26 mouse cellular contexts compared by ENCODE assay signal in the genomic region with DNA sequence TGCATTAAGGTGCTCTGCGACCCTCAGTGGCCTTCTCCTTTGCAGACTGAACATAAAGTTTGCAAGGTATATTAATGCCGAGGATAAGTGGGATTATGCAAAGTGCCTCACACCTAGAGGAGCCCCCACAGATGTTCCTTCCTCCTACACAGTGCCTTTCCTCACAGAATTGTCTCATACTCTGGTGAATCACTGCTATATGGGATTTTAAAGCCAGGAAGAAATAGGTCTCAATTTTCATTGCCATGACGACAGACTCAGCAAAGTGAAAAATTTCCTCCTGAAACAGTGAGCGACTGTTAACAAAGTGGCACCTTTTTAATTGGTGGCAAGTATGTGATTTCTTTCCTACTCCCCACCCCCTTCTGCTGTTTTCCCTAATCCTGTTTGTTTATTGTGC. TPM values are rescaled to one million over a fixed set of nuclear protein-coding genes. Genes with fewer than 3 reads are reported as not detected.
DNase-seq lines count a peak whose midpoint lies in the region; ATAC-seq and TF ChIP-seq lines count a peak whose summit lies in the region.
"Had no signal": no experiment of that assay in that cellular context is flagged by ENCODE, and none has a peak within 500 bp of the region (broad histone marks: within the 10 kb centered on the region; RNA-seq: fewer than 3 reads in every experiment).

No protein-coding gene starts in this region.

- H3K27me3 ChIP-seq in midbrain, embryonic 15.5 days (replicated peaks): no peaks in the 10 kb centered on the region
- H3K27me3 ChIP-seq: embryonic facial prominence, embryonic 13.5 days; heart, embryonic 15.5 days; limb, embryonic 13.5 days; neural tube, embryonic 12.5 days had no signal

- H3K9ac ChIP-seq in midbrain, embryonic 15.5 days: no peak overlapping the region
- H3K9ac ChIP-seq: embryonic facial prominence, embryonic 13.5 days; heart, embryonic 15.5 days; limb, embryonic 13.5 days; neural tube, embryonic 12.5 days had no signal

- H3K4me3 ChIP-seq in layer of hippocampus, adult 2 months: no peak overlapping the region
- H3K4me3 ChIP-seq in cortical plate, adult 2 months (ENCODE audit: insufficient read depth, low read length): no peak overlapping the region
- no peak overlapping the region for H3K4me3 ChIP-seq in midbrain, embryonic 15.5 days
- H3K4me3 ChIP-seq: embryonic facial prominence, embryonic 13.5 days; heart, embryonic 15.5 days; limb, embryonic 13.5 days; neural tube, embryonic 12.5 days had no signal

- ATAC-seq in midbrain, embryonic 15.5 days (replicated peaks): no peak
- ATAC-seq: hindbrain, postnatal 0 days had no signal

- no peaks in the 10 kb centered on the region for H3K36me3 ChIP-seq in midbrain, embryonic 15.5 days (replicated peaks)
- H3K36me3 ChIP-seq: embryonic facial prominence, embryonic 13.5 days; heart, embryonic 15.5 days; limb, embryonic 13.5 days; neural tube, embryonic 12.5 days had no signal

- H3K27ac ChIP-seq in layer of hippocampus, adult 2 months: peak overlapping the region; percentile 8; the same call in 1 of the 2 replicates
- H3K27ac ChIP-seq in cortical plate, adult 2 months (ENCODE audit: insufficient read depth, low read length): peak overlapping the region; percentile 92
- H3K27ac ChIP-seq in midbrain, embryonic 15.5 days: no peak overlapping the region
- H3K27ac ChIP-seq: embryonic facial prominence, embryonic 13.5 days; heart, embryonic 15.5 days; hindbrain, postnatal 0 days; limb, embryonic 13.5 days; neural tube, embryonic 12.5 days had no signal

- 34% methylated on average over 4 of the region's 4 CpGs for WGBS in midbrain, embryonic 15.5 days

- H3K4me2 ChIP-seq in midbrain, embryonic 15.5 days: no peak overlapping the region
- H3K4me2 ChIP-seq: embryonic facial prominence, embryonic 13.5 days; heart, embryonic 15.5 days; limb, embryonic 13.5 days; neural tube, embryonic 12.5 days had no signal

- no peaks in the 10 kb centered on the region for H3K9me3 ChIP-seq in midbrain, embryonic 15.5 days
- H3K9me3 ChIP-seq: embryonic facial prominence, embryonic 13.5 days; heart, embryonic 15.5 days; limb, embryonic 13.5 days; neural tube, embryonic 12.5 days had no signal

- TF ChIP-seq POLR2A in cortical plate, adult 2 months (IDR thresholded peaks at IDR 0.05; ENCODE audit: extremely low read depth, insufficient read depth, low read length): no peak

- TF ChIP-seq CTCF in layer of hippocampus, adult 2 months (conservative IDR thresholded peaks at IDR 0.05): no peak
- TF ChIP-seq CTCF in cortical plate, adult 2 months (IDR thresholded peaks at IDR 0.05; ENCODE audit: extremely low read depth, insufficient read depth, low read length): no peak

- peak; percentile 23 to 56 for DNase-seq in layer of hippocampus, adult 2 months (ENCODE audit: low spot score in 2 of 2)
- no peak for DNase-seq in layer of hippocampus, postnatal 36 days
- DNase-seq in frontal cortex, postnatal 36 days (ENCODE audit: low spot score in 2 of 2): peak; percentile 35 to 77
- DNase-seq in right cerebral cortex, postnatal 10 days (ENCODE audit: low spot score in 2 of 2): peak; percentile 42 to 58
- no peak for DNase-seq in heart, adult 8-10 months (ENCODE audit: low spot score)
- DNase-seq: adrenal gland, postnatal 25 days; cerebellum, adult 8-10 months; heart, adult 11 months; kidney, adult 18-20 months; kidney, postnatal 36 days; lung, postnatal 10 days; thymus, adult 2 months had no signal

- peaks cover 8% of the 10 kb centered on the region for H3K4me1 ChIP-seq in cortical plate, adult 2 months (ENCODE audit: control insufficient read depth, insufficient read depth, low read length)
- no peaks in the 10 kb centered on the region for H3K4me1 ChIP-seq in midbrain, embryonic 15.5 days
- H3K4me1 ChIP-seq: embryonic facial prominence, embryonic 13.5 days; heart, embryonic 15.5 days; neural tube, embryonic 12.5 days had no signal

RNA-seq across cellular contexts. Expression of a gene that starts 18.0 kb away (rescaled TPM):
- total RNA-seq in layer of hippocampus, adult 2 months (2021): 10 to 100 TPM; 44.7 to 50.7 TPM
- total RNA-seq in layer of hippocampus, postnatal 36 days (2021): 10 to 100 TPM; 43.9 to 46.8 TPM
- 23.7 and 25.3 TPM in 2 replicates for polyA plus RNA-seq in cortical plate, adult 2 months (2012; rRNA removed)
- under 1 TPM; 0.57 to 0.75 (median 0.66) TPM for total RNA-seq in heart, adult 8-10 months (2022)
- 1.8 and 2.4 TPM in 2 replicates for polyA plus RNA-seq in midbrain, embryonic 15.5 days (2015; fragmentation: Nextera tagmentation; extraction: Ambion mirVana)
- total RNA-seq: megakaryocyte-erythroid progenitor cell, adult 5-6 weeks; monocyte, adult 5-6 weeks had no signal

RNA-seq across cellular contexts. Expression of a gene that starts 45.9 kb away (rescaled TPM):
- not detected for total RNA-seq in layer of hippocampus, adult 2 months (2021)
- not detected for total RNA-seq in layer of hippocampus, postnatal 36 days (2021)
- polyA plus RNA-seq in cortical plate, adult 2 months (2012; rRNA removed): not detected in 2 replicates
- total RNA-seq in heart, adult 8-10 months (2022): not detected
- not detected in 2 replicates for polyA plus RNA-seq in midbrain, embryonic 15.5 days (2015; fragmentation: Nextera tagmentation; extraction: Ambion mirVana)
- total RNA-seq: adrenal gland, postnatal 25 days; gastrocnemius, adult 8-10 months; hematopoietic stem cell, adult 5-6 weeks; hindbrain, postnatal 0 days; megakaryocyte-erythroid progenitor cell, adult 5-6 weeks; monocyte, adult 5-6 weeks had no signal
- polyA plus RNA-seq: C2C12; embryonic facial prominence, embryonic 13.5 days; heart, embryonic 15.5 days; hindbrain, postnatal 0 days; limb, embryonic 13.5 days; liver, embryonic 16.5 days; neural tube, embryonic 12.5 days; stomach, embryonic 14.5 days; thymus, adult 2 months had no signal

Comparison
In these comparisons a context has a peak if more than half of its experiments do, and no peak if none do; other contexts are left out.
1. DNase-seq: peak in layer of hippocampus, adult 2 months (2 of 2), frontal cortex, postnatal 36 days (2 of 2) and right cerebral cortex, postnatal 10 days (2 of 2); none in layer of hippocampus, postnatal 36 days (0 of 2) and heart, adult 8-10 months (single experiment).
2. RNA of a gene that starts 18.0 kb away (total RNA-seq): 44.7 to 50.7 TPM in layer of hippocampus, adult 2 months and 43.9 to 46.8 TPM in layer of hippocampus, postnatal 36 days; 0.57 to 0.75 TPM in heart, adult 8-10 months; every median in the first group is over 10 times any median in the second.